Mouse (Mus musculus) heart, postnatal 14 days (tissue): ENCODE data around the gene Smchd1. TPM values are rescaled to one million over a fixed set of nuclear protein-coding genes. Genes with fewer than 3 reads are reported as not detected.

Experiments used
- DNase-seq, 2 experiments: peaks; one replicate each; pipeline ENCODE4 v3.0.0; 2021 to 2022
- intact Hi-C: fragments of 180-260 bp; cut with DNase I; formaldehyde crosslinking; loops from one replicate; pipeline ENCODE4 v1.15.1; 2025
- long read RNA-seq, 2 experiments: library from polyadenylated mRNA; stranded (forward); transcript quantifications; one replicate each; pipeline ENCODE4 v2.0.0; 2021
- total RNA-seq, 2 experiments: library from RNA; stranded (reverse); gene quantifications; 2 replicates each; pipeline ENCODE4 v1.2.3; 2021

Smchd1 gene
- total RNA-seq = 10 to 100 TPM; 22.0 to 29.0 TPM
- long read RNA-seq, experiment 1, full-length matches to known transcripts = 2 of 5 reads
- long read RNA-seq, experiment 1, partial matches to known transcripts = 2 of 5 reads
- long read RNA-seq, experiment 1, other reads (novel, unspliced or antisense) = 1 of 5 reads
- long read RNA-seq, experiment 2, full-length matches to known transcripts = 1 of 2 reads
- long read RNA-seq, experiment 2, partial matches to known transcripts = 0 of 2 reads
- long read RNA-seq, experiment 2, other reads (novel, unspliced or antisense) = 1 of 2 reads

DNA sequence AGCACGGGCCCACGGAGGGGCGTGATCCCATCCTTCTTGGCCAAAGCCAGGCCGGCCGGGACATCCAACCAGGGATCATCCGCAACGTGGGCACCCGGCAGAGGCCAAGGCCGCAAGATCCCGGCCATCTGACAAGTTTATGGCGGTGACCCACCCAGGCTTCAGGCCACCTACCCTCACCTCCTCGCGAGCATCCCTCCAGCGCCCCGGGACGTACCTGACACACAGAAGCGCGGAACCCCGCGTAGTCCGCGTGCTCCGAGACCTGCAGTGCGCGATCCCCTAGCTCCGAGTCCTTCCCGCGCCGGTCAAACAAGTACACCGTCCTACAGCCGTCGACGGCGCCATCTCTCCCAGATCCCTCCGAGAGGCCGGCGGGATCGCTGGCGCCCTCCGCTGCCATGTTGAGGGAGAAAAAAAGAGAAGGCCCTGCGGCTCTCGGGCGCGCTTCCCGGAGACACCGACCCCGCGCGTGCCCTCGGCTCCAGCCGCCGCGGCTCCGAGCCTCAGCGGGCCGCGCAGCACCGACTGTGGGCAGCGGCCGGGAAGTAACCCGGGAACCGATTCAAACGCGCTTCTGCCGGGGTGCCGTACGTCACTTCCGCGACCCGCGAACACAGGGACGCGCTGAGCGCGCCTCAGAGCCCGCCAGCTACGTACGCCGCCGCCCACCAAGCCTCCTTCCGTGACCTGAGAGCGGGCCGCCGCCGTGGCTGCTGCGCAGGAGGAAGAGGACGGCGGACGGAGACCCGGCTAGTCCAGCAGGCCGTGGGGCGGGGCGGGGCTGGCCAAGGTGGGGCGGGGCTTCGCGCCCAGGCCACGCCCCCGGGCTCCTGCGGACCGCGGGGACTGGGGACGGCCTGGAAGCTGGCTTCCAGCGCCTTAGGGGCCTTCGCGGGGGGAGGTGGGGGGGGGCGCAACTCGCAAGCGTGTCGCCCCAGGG, at the start of gene Smchd1:
Gene Smchd1 (minus strand): TSS at position 582 of the 943 bp plus-strand sequence.
- intact Hi-C loops = loop anchor here (5.0 kb wide), 1 partner anchor 52 kb away; the partner anchor contains the start of gene Ndc80

DNA sequence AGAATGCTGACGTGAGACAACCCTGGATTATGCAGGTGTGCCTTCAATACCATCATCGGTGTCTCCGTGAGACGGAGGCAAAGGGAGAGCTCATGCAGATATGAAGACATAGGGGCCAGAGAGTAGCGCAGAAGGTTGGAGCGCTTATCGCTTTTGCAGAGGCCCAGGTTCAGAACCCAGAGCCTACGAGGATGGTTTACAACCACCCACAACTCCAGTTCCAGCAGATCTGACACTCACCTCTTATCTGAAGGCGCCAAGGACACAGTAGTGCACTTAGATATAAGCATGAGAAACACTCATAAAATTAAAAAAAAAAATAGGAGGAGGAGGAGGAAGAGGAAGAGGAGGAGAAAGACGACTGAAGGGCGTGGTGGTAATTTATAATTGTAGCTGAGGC, 35.2 kb upstream of the Smchd1 start:
- no peak for DNase-seq
- intact Hi-C loops = no loop called here

More for the DNA sequence above, at the start of gene Smchd1:
- peak; percentile 94 to 95 for DNase-seq

DNA sequence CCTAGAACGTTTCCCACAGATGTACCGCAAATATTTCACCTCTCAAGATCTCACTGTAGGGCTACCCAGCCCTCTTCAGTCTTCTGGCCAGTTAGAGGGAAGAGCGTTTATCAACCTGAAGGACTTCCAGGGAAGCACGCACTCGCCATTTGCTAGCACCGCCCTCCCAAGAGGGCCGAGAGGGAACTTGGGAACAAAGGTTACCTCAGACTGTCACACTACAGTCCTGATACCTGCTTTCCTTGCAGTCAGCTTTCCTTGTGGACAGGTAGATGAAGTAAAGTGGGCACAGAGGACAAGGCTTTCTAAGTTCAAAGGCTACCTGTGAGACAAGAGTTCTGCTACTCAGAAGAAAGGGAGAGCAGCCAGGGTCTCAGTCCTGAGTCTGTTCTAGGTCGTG, 31.7 kb upstream of the Smchd1 start:
- no peak for DNase-seq
- intact Hi-C loops = no loop called here

DNA sequence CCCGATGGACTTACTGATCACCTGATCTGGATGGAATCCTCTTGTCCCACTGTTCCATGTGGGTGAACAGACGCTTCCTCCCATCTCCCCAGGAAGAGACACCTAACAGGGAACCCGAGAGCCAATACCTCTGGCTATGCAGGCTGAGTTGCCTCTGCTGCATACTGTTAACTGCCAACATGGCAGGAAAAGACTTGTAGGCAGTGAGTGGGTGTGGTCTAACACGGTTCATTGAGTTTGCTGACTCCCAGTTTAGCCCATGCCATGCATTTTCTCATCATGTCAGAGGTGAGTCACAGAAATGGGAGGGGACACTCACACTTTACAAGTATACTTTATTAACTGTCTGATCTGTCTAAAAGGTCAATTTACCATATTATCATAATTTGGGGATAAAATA, 20.6 kb upstream of the Smchd1 start:
- intact Hi-C loops = no loop called here
- no peak for DNase-seq

DNA sequence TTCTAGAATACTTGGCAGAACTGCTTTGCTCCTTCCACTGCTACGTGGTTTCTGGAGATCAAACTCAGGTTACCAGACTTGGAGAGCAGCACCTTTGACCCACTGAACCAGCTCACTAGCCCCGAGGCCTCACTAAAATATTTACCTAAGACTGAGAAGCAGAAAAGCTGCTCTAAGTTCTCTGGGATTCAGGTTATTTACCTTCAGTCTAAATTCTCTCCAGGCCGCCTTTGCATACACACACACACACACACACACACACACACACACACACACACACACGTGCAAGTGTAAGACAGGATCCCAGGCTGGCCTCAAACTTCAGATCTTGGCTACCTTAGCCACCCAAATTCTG, 16.2 kb upstream of the Smchd1 start:
- DNase-seq = no peak
- intact Hi-C loops = no loop called here

DNA sequence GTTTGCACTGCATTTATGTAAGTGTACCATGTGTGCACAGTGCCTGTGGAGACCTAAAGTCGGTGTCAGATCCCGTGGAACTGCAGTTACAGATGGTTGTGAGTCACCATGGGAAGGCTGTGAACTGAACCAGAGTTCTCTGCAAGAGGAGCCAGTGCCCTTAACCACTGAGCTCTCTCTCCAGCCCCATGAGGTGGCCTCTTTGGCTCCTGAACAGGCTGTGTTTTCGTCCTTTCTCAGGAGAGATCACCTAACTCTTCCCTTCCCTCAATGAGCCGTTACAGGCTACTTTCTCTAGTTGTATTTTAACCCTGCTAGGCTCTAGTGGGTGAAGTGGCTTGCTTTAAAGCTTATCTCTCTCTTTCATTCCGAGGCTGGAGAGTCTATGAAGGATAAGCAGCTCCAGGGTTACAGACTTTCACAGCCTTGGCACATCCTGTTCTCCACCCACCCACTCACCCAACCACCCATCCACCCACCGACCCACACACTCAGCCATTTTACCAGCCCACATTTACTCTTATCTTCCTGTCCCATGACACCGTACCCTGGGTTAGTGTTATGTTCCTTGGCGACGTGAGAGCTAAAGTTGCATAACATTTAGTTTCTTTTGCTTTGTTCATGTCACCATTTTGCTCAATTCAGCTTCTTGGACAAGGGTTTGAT, 15.7 kb upstream of the Smchd1 start:
- no peak for DNase-seq
- intact Hi-C loops = no loop called here

DNA sequence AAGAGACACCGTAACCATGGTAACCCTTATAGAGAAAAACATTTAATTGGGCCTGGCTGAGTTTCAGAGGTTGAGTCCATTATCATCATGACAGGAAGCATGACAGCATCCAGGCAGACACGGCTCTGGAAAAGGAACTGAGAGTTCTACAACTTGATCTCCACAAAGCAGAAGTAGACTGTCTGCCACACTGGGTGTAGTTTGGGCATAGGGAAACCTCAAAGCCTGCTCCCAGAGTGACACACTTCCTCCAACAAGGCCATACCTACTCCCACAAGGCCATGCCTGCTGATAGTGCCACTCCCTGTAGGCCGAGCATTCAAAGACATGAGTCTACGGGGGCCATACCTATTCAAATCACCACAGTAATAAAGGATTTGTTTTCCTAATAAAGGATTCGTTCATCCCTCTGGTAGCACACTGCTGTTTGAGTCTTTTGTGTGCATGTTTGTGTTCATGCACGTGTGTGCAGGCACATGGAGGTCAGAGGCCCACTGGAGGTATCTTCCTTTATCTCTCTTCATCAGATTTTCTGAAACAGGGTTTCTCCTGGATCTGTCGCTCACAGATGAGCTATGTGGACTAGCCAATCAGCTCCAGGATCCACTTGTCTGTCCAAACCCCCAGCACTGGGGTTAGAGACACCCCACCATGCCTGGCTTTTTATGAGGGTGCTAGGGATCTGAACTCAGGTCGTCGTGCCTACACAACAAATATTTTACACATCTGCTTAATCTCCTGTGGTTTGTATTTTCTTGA, 14.7 kb upstream of the Smchd1 start:
- intact Hi-C loops = no loop called here
- no peak for DNase-seq

DNA sequence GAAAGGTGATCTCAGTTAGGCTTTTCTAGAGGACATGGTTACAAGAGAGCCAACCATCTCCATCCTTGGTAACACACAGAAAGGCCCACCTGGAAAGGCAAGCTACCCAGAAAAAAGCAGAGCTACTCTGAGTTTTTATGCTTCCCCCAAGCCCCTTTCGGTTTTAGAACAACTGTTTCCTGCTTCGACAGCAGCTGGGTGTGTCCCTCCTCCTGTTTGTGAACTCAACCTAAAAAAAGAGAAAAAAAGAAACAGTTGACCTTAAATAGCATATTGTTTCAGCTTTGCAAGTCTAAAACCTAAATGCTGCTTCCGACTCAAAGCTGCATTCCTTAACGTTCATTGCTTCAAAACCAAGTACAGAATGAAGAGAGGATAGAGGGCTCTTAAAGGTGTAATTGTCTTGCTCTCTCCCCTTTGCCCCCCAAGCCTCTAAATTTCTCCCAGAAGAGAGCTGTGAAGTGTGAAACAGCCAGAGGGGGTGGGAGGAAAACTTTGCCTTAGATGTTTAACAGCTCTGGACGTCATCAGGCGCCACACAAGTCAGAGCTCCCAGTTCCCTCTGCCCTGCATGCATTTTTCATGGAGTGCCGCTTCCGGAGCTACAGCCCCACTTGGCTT, 11.2 kb upstream of the Smchd1 start:
- DNase-seq = peak; percentile 15 to 16
- intact Hi-C loops = no loop called here

DNA sequence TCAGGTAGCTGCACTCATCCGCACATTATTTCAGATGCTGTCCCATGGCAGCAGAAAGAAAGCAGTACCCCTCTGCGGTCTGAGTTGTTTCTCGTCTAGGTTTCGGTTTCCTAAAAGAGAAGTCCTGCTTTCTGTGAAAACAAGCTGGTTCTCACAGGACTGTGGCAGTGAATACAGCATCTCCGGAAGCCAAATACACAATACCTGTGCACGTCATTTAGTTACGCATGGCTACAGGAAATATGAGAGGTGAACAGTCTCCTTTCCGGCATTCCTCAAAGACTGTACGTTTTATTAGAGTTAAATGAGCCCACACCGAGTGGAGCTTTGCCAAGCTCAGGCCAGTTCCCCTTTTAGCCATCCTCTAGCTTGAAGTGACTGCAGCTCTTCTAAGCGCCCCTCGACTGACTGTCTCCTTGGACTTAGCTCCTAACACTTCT, 10.7 kb upstream of the Smchd1 start:
- DNase-seq = peak; percentile 19 to 21
- intact Hi-C loops = no loop called here

DNA sequence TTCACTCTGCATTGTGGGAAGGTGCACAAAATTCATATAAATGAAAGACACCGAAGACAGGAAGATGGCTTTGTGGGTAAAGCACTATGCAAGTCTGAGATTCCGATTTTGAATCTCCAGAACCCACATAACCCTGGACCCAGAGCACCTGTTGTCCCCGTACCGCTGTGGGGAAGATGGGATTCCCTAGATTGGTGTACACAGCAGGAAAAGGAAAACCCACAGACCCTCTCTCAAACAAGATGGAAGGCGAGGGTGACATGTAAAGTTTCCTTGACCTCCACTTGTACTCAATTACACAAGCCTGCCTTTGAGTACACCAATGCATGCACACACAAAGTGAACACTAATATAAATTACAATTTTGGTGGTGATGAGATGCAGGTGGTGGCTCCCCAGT, 9.6 kb upstream of the Smchd1 start:
- intact Hi-C loops = no loop called here
- DNase-seq = no peak

DNA sequence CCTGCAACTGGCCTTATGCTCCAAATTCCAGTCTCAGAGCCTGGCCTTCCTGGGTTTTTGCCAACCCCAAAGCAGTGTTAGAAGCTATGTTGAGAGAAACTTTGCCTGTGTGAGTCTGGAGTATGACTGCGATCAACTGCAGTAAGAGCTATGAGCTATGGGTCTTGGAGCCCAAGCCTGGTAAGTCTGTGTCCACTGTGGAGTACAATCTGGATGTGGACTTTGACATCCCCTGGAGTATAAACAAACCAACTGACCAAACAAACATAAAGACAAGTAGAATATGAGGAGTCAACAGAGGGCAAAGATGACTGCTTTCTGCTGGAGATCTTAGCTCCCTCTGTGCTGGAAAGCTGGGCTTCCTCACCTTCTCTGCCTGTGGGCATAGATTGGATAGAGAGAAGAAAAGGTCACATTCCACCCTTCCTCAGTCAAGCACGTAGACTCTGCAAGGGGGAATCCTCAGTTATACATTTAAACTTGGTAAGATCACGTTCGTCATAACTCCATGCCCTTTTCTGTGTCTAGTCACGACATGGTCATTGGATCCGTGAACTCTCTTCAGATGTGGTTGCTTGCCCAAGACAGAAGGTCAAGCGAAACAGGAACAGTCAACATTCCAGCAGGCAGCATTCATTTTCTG, 8.4 kb upstream of the Smchd1 start:
- intact Hi-C loops = no loop called here
- no peak for DNase-seq

DNA sequence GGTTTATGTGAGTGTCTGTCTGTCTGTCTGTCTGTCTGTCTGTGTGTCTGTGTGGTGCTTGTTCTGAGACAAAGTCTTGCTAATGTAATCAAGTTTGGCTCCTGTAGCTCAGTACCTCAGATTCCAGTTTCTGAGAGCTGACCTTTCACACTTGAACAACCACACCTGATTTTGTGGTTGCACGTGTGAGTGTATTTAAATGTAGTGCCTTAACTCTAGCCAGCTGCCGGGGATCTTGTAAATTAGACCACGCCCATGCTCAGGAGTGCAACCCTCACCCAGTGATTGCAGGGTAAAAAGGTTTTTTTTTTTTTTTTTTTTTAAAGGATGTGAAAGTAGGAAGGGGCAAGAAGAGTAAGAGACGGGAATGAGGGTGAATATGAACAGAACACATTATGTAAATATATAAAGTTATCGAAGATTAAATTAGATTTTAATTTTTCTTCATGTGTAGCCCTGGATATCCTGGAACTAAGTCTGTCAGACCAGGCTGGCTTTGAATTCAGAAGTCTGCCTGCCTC, 4.3 kb upstream of the Smchd1 start:
- DNase-seq = no peak
- intact Hi-C loops = loop anchor here (5.0 kb wide), 1 partner anchor 48 kb away; the partner anchor contains the start of gene Ndc80

DNA sequence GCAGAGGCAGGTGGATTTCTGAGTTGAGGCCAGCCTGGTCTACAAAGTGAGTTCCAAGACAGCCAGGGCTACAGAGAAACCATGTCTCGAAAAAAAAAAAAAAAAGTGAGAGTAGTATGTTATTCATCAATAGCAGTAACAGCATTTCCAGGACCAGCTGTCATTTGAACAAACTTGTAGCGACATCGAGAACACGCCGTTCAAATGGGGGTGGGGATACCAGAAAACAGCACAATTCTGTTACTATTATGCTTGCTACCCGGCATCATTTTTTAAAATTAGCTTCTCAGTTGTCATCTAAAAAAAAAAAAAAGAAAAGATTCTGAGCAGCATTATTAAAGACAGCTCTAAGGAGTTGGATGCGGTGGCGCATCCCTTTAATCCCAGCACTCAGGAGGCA, 2.3 kb upstream of the Smchd1 start:
- intact Hi-C loops = loop anchor here (5.0 kb wide), 1 partner anchor 50 kb away; the partner anchor contains the start of gene Ndc80

DNA sequence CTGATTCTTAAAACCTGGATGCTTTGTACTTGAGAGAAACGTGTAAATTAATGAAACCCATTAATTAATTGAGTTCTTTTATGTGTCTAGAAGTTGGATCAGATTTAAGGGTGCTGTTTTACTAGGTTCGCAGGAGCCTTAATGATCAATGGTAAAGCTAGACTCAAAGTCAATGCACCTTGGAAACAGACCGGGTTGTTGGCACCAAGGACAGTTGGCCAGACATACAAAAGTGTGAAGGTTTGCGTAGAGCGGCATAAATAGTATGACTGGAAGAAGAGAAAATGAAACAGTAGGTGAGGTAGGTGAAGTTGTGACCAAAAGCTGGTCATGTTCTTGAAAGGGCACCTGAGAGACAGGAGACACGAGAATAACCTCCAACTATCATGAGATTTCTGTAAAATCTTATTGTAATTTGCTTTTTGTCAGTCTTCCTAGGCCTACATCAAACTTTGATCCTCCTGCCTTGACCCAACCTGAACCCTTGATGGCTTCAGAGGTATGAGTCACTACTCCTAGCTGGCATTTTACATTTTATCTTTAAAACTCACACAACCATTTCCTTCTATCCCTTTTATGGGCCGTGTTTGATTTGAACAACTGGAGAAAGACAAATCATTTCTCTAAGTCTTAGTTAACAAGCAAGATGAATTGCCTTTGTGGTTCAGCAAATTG, 1.3 kb upstream of the Smchd1 start:
- intact Hi-C loops = loop anchor here (5.0 kb wide), 1 partner anchor 51 kb away; the partner anchor contains the start of gene Ndc80
- no peak for DNase-seq

More for the DNA sequence above, 2.3 kb upstream of the Smchd1 start:
- DNase-seq = no peak

DNA sequence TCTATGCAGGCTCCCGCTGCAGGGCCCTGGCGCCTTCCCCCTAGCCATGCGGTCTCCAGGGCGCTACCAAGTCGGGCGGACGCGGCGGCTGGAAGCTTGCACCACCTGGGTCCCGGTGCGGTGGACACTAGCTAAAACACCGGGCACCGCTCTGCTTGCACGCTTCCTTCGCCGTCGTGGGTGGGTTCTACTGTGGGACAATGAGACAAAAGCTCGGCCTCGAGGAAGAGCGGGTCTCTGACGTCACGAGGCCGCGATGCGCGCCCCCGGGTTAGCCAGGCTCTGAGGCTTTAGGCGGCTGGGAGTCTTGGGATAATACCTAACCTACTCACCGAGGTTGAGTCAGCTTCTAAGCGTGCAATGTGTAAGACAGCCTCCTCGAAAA, 554 bp upstream of the Smchd1 start:
- peak; percentile 71 for DNase-seq
- intact Hi-C loops = loop anchor here (5.0 kb wide), 1 partner anchor 52 kb away; the partner anchor contains the start of gene Ndc80

DNA sequence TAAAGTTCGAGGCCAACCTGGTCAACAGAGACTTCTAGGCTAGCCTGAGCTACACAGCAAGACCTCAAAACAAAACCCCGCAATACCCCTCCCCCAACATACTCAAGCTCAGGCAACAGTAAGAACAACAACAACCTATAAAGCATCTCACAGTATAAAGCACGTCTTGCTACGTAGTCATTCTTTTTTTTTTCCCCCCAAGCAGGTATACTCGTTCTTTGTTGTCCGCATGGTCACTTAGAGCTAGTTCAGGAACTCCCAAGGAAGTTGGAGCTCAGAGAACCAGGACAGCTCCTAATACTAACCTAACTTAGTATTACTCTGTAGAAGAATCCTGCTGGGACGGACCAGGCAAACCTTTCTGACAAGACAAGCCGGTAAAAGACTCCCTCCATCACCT, 1.0 kb downstream of the Smchd1 start:
- intact Hi-C loops = no loop called here
- no peak for DNase-seq

DNA sequence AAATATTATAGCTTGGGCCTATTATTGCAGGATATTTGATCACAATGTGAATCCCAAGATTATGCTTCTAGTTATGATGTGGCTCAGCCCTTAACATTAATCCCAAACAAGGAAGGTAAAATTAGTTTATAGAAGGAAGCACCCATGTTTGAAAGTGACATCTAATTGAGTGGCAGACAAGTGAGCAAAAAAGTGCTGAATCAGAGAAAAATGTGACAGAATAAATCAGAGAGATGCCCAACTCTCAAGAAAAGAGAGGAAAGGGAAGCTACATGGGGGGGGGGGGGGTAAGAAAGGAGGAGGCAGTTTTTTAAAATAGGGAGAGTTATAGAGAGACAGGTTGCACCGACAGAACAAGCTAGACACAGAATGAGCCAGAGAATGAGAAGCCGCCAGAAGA, 3.9 kb downstream of the Smchd1 start:
- intact Hi-C loops = no loop called here
- no peak for DNase-seq

DNA sequence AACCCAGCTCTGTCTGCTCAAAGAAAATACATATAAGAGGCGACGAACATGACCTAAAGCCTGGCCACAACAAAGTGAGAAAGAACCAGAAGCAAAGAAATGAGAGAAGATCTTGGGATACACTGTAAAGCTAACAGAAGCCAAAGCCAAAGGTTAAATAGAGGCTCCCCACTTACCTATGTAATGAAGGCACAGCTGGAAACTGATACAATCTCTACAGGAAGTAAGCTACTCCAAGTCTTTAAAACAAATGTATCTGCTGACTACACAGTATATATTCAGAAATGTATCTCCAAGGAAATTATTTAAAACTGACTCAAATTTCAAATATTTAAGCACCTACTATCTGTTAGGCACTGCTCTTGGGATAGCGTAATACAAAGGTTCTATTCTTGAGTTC, 14.8 kb downstream of the Smchd1 start:
- intact Hi-C loops = no loop called here
- no peak for DNase-seq
